In the genomic region with DNA sequence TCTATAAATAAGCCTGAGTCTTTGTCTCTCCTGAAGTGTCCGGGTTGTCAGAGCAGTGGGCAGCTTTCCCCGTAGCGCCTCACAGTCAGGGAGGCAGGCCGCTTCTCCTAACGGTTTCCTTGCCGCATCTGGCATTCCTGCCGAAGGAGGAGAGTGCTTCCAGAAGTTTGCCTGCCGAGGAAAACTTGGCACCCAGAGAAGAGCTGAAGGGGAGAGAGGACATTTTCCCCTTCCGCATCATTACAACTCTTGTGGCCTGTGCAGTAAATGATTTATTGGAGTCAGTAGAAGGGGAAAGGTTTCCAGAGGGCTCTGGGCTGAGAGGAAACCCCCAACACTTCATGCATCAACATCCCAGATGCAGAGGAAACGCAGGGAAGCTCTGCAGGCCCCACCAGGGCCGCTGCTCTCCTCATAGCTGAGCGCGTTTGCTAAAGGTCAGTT, we compare ENCODE assay signal across 8 mouse cellular contexts. TPM values are rescaled to one million over a fixed set of nuclear protein-coding genes. Genes with fewer than 3 reads are reported as not detected.
DNase-seq lines count a peak whose midpoint lies in the region; ATAC-seq and TF ChIP-seq lines count a peak whose summit lies in the region.

No protein-coding gene starts in this region.

- no peak overlapping the region for H3K4me3 ChIP-seq in neural tube, embryonic 15.5 days (replicated peaks)
- peak overlapping the region; percentile 35; the same call in 1 of the 2 replicates for H3K4me3 ChIP-seq in heart, embryonic 10.5 days
- no peak overlapping the region for H3K4me3 ChIP-seq in kidney, embryonic 16.5 days (ENCODE audit: low read length)
- no peak overlapping the region for H3K4me3 ChIP-seq in stomach, postnatal 0 days (ENCODE audit: low read depth, low read length)

- no peak overlapping the region; the same call in 1 of the 2 replicates for H3K4me2 ChIP-seq in neural tube, embryonic 15.5 days
- H3K4me2 ChIP-seq in kidney, embryonic 16.5 days (replicated peaks; ENCODE audit: low read depth, low read length) = peak overlapping the region; percentile 10
- H3K4me2 ChIP-seq in stomach, postnatal 0 days (replicated peaks; ENCODE audit: low read depth) = peak overlapping the region; percentile 27; the same call in 1 of the 2 replicates

- H3K27ac ChIP-seq in neural tube, embryonic 15.5 days (replicated peaks) = no peak overlapping the region; the same call in none of the 2 replicates
- H3K27ac ChIP-seq in heart, embryonic 10.5 days = peak overlapping the region; percentile 83
- peak overlapping the region; percentile 83 for H3K27ac ChIP-seq in kidney, embryonic 16.5 days (ENCODE audit: low read length)
- H3K27ac ChIP-seq in stomach, postnatal 0 days (replicated peaks) = peak overlapping the region; percentile 77

- no peaks in the 10 kb centered on the region for H3K36me3 ChIP-seq in neural tube, embryonic 15.5 days
- peaks cover 8% of the 10 kb centered on the region; the same call in 1 of the 2 replicates for H3K36me3 ChIP-seq in heart, embryonic 10.5 days
- H3K36me3 ChIP-seq in kidney, embryonic 16.5 days (ENCODE audit: insufficient read depth, low read length) = no peaks in the 10 kb centered on the region; the same call in 1 of the 2 replicates
- H3K36me3 ChIP-seq in stomach, postnatal 0 days (ENCODE audit: control insufficient read depth, insufficient read depth, low read length) = no peaks in the 10 kb centered on the region

- 26% methylated on average over 13 of the region's 13 CpGs for WGBS in neural tube, embryonic 15.5 days
- 18% methylated on average over 13 of the region's 13 CpGs for WGBS in heart, embryonic 10.5 days
- WGBS in kidney, embryonic 16.5 days = 10% methylated on average over 13 of the region's 13 CpGs
- 35% methylated on average over 13 of the region's 13 CpGs for WGBS in stomach, postnatal 0 days

- intact Hi-C loops in left cerebral cortex, postnatal 14 days (cut with DNase I) = no loop called here

- H3K9ac ChIP-seq in neural tube, embryonic 15.5 days (replicated peaks) = no peak overlapping the region
- peak overlapping the region; percentile 46 for H3K9ac ChIP-seq in kidney, embryonic 16.5 days (replicated peaks; ENCODE audit: low read length)
- peak overlapping the region; percentile 2; the same call in 1 of the 2 replicates for H3K9ac ChIP-seq in stomach, postnatal 0 days (ENCODE audit: low read length)

- peak; percentile 48 for DNase-seq in neural tube, embryonic 10.5 days (ENCODE audit: extremely low spot score, low spot score)
- DNase-seq in heart, embryonic 10.5 days (ENCODE audit: low spot score) = no peak
- no peak for DNase-seq in stomach, postnatal 0 days (ENCODE audit: low spot score)
- DNase-seq in right cerebral cortex, postnatal 10 days (ENCODE audit: low spot score in 2 of 2) = no peak
- DNase-seq in left cerebral cortex, postnatal 14 days (ENCODE audit: low spot score in 2 of 2) = no peak
- no peak for DNase-seq in layer of hippocampus, adult 18-20 months (ENCODE audit: low spot score in 2 of 2)

- TF ChIP-seq EP300 in stomach, postnatal 0 days (optimal IDR thresholded peaks at IDR 0.05) = no peak

- ATAC-seq in neural tube, embryonic 15.5 days (ENCODE audit: low FRiP score) = no peak
- ATAC-seq in kidney, embryonic 16.5 days (ENCODE audit: low FRiP score, low TSS enrichment) = peak; percentile 83
- ATAC-seq in stomach, postnatal 0 days (ENCODE audit: low FRiP score, low TSS enrichment) = peak; percentile 36; the same call in 1 of the 2 replicates

- no peaks in the 10 kb centered on the region for H3K9me3 ChIP-seq in neural tube, embryonic 15.5 days (replicated peaks)
- no peaks in the 10 kb centered on the region for H3K9me3 ChIP-seq in heart, embryonic 10.5 days
- no peaks in the 10 kb centered on the region for H3K9me3 ChIP-seq in kidney, embryonic 16.5 days (ENCODE audit: low read length)
- no peaks in the 10 kb centered on the region for H3K9me3 ChIP-seq in stomach, postnatal 0 days (ENCODE audit: control insufficient read depth, low read length)

- no peaks in the 10 kb centered on the region for H3K27me3 ChIP-seq in neural tube, embryonic 15.5 days (replicated peaks)
- no peaks in the 10 kb centered on the region for H3K27me3 ChIP-seq in heart, embryonic 10.5 days (ENCODE audit: insufficient read depth, poor library complexity, severe bottlenecking)
- H3K27me3 ChIP-seq in kidney, embryonic 16.5 days (ENCODE audit: insufficient read depth, low read length) = no peaks in the 10 kb centered on the region
- H3K27me3 ChIP-seq in stomach, postnatal 0 days (ENCODE audit: control insufficient read depth, insufficient read depth, low read length) = no peaks in the 10 kb centered on the region

- H3K4me1 ChIP-seq in neural tube, embryonic 15.5 days = peaks cover 25% of the 10 kb centered on the region
- H3K4me1 ChIP-seq in heart, embryonic 10.5 days = peaks cover 80% of the 10 kb centered on the region
- H3K4me1 ChIP-seq in kidney, embryonic 16.5 days (ENCODE audit: insufficient read depth, low read length) = peaks cover 69% of the 10 kb centered on the region
- 0 out of 2 replicates have a peak, but pooled peaks cover 2% of the 10 kb centered on the region for H3K4me1 ChIP-seq in stomach, postnatal 0 days (replicated peaks; ENCODE audit: control insufficient read depth, insufficient read depth)

- no peak for TF ChIP-seq CTCF in stomach, postnatal 0 days (IDR thresholded peaks at IDR 0.05; ENCODE audit: low read depth)

RNA-seq across cellular contexts. Expression of a gene that starts 22.8 kb away (rescaled TPM):
- polyA plus RNA-seq in neural tube, embryonic 15.5 days (2015; fragmentation: Nextera tagmentation; extraction: Ambion mirVana) = 3.3 and 6.4 TPM in 2 replicates
- 14.6 and 19.4 TPM in 2 replicates for polyA plus RNA-seq in heart, embryonic 10.5 days (2016; fragmentation: Nextera tagmentation; extraction: Ambion mirVana)
- 24.6 and 25.2 TPM in 2 replicates for polyA plus RNA-seq in kidney, embryonic 16.5 days (2015; fragmentation: Nextera tagmentation; extraction: Ambion mirVana)
- 3.9 and 4.0 TPM in 2 replicates for polyA plus RNA-seq in stomach, postnatal 0 days (2015; fragmentation: Nextera tagmentation; extraction: Ambion mirVana)
- 100 to 1,000 TPM; 156 to 179 TPM for total RNA-seq in left cerebral cortex, postnatal 14 days (2021)
- total RNA-seq in layer of hippocampus, adult 18-20 months (2021) = 100 to 1,000 TPM; 338 to 347 TPM

RNA-seq across cellular contexts. Expression of a gene that starts 50.3 kb away (rescaled TPM):
- polyA plus RNA-seq in neural tube, embryonic 15.5 days (2015; fragmentation: Nextera tagmentation; extraction: Ambion mirVana) = 11.6 and 13.5 TPM in 2 replicates
- 17.5 and 20.1 TPM in 2 replicates for polyA plus RNA-seq in heart, embryonic 10.5 days (2016; fragmentation: Nextera tagmentation; extraction: Ambion mirVana)
- 27.1 and 27.7 TPM in 2 replicates for polyA plus RNA-seq in kidney, embryonic 16.5 days (2015; fragmentation: Nextera tagmentation; extraction: Ambion mirVana)
- 20.0 and 20.5 TPM in 2 replicates for polyA plus RNA-seq in stomach, postnatal 0 days (2015; fragmentation: Nextera tagmentation; extraction: Ambion mirVana)
- 10 to 100 TPM; 17.4 to 18.2 TPM for total RNA-seq in left cerebral cortex, postnatal 14 days (2021)
- total RNA-seq in layer of hippocampus, adult 18-20 months (2021) = 10 to 100 TPM; 22.3 to 24.2 TPM
